Mouse (Mus musculus): ENCODE results near the gene Nrp1. TPM values are rescaled to one million over a fixed set of nuclear protein-coding genes. Genes with fewer than 3 reads are reported as not detected.

Gene Nrp1
- total RNA-seq, 2 experiments from 2014 or later = 93.6 to 103 TPM

DNA sequence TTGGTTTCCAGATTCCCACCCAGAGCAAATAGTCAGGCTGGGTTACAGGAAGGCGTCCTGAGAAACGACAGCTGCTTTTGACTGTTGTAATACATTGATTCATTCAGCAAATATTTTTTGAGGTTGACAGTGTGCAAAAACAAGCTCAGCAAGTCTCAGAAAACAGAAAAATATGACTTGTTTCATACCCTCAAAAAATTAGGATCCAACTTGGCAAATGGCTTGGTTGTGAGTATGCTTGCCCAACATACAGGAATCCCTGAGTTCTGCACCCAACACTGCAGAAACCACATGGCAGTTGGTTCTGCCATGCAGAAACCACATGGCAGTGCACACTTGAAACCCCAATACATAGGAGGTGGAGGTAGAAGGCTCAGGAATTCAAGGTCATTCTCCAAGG, 107.1 kb downstream of the Nrp1 start:
- no peak for DNase-seq

DNA sequence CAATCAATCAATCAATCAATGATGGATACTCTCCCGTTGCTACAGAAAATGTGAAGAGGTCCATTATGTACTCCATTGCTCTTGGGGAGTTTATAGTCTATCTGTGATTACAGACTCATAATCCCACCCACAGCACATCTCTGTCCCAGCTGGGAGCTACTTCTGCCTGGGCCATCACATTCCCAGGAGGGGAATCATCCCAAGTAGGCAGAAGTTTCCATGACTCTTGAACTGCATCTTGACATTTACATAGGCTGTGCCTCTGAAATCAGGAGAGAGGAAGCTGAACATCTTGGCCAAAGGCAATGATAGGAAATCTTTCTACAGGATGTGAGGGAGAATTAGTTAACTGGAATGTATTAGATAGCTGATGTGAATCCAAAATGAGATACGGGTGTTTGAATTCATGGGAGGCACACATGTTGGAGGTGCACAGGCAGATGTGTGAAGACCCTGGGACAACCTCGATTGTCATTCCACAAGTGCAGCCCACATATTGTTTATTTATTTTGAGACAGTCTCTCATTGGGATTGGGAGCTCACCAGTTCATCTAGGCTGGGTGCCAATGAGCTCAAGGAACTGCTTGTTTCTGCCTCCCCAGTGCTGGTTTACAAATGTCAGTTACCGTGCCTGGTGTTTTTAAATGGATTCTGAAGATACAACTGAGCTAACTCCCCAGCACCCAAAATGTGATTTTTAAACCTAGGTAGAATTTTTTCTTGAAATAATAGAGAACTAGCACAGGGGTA, 108.5 kb downstream of the Nrp1 start:
- no peak for DNase-seq

DNA sequence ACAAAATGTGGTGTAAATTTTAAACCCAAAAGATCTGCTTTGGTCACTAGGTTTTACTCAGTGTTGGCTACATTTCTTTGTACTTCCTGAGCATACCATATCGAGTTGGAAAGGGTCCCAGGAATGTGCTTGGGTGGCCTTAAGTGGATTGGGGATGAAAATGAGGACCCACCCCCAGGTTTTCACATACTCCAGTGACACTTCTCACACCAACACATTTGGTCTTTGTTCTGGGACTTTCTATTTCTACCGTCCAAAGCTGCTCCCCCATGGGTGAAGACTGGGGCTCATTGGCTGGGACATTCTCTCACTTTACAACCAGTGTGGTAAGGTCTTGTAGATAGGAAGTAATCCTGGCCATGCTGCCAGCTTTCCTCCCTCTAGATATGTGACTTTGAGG, 111.7 kb downstream of the Nrp1 start:
- DNase-seq = no peak

DNA sequence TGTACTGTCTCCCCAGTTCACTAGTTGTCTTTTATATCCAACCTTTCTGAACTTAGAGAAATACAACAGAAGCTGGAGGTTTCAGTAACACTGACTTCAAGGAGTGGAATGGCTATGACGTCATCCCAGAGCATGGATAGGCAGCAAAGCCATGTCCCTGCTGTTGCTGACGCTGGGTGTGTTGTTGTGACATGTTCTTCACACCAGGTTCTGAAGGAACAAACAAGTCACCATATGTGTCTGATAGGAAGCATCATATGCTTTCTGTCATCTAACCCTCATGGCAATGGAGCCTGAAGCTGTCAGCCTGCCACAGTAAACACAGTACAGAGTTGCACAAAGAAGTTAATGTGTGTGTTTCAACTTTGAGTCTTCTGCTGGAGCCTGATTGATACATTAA, 112.8 kb downstream of the Nrp1 start:
- DNase-seq = no peak

DNA sequence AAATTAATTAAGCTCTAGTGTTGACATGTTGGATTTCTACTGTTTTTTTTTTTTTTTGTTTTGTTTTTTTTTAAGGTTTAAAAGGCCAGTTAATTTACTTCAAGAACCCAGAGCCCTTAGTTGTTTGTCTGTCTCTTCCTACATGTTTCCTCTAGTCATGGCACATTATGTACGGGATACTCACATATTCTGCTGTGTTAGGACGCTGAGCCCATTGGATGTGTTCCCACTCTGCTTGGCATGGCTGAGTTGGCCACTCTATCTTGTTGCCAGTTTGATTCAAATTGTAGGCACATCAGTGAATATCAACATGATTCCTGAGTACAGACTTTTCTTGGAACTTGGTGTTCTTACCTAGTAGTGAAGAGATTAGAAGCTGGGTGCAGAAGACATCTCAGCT, 114.5 kb downstream of the Nrp1 start:
- DNase-seq = no peak

DNA sequence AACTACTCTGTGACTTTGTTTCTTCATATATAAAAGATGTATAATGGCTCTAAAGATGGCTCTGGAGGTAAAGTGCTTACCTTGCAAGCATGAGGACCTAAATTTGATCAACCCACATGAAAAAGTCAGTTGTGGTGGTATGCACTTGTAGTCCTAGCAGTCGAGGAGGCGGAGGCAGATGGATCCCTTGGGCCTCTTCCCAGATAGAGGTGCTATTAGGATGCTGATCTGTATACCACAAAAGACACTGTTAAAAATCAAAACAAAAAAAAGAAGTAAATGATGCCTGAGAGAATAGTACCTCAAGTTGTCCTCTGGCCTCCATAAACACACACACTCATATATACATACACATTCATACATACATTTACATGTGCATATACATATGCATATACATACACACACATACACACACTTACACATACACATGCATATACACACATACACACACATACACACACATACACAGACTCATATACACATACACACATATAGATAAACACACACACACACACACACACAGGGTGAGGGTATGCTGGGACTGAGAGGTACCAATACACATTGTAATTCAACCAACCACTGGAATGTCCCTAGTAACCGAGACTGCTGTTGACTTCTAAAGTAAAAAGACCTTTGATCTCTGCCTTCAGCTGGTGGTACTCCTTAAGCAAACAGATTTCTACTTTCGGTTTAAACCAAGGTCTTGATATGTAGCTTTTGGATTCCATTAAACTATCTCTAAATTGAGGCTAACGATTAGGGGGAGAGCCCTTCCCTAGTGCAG, 115.2 kb downstream of the Nrp1 start:
- no peak for DNase-seq

DNA sequence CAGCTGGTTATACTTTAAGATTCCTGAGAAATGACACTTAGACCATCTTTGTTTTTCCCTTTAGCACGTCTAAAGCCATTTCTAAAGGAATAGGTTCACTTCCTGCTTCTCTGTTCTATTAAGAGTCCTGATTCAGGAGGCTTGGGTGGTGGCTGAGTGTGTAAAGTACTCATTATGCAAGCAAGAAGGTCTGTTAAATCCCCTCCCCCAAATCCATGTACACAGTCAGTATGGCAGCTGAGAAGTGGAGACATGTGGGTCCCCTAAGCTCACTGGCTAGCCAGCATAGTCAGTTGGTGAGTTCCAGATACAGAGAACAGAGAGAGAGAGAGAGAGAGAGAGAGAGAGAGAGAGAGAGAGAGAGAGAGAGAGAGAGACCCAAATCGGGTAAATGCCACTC, 116.2 kb downstream of the Nrp1 start:
- DNase-seq = no peak

DNA sequence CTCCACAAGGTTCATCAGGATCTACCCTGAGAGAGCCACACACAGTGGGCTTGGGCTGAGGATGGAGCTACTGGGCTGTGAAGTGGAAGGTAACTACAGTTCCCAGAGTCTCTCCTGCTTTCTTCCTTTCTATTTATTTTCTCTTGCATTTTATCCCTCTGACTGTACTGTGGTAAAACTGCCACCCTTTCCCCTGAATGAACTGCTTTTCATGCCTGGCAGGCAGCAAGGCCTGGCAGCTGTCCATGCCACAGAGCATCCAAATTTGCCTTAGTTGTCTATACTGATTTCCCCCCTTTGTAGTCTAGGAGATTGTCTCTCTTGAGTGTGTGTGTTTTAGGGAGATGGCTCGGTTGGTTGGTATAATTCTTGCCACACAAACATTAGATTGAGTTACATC, 117.8 kb downstream of the Nrp1 start:
- no peak for DNase-seq

DNA sequence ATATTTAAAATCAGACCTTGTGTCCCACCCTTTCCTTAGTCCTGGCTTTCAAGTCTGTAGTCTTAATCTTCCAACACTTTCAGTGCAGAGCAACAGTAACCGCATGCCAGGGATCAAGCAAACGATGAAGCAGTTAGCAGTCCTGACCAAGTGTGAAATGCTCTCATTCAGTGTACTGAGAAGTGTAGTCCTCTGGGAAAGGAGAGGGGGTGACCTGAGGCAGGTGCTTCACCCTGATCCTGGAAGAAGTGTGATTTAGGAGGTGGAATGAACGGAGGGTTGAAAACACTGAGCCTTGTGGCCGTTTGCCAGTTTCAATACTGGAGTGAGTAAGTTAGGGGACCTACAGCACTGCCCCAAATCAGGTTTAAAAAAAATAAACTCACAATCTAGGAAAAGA, 119.6 kb downstream of the Nrp1 start:
- DNase-seq = no peak

DNA sequence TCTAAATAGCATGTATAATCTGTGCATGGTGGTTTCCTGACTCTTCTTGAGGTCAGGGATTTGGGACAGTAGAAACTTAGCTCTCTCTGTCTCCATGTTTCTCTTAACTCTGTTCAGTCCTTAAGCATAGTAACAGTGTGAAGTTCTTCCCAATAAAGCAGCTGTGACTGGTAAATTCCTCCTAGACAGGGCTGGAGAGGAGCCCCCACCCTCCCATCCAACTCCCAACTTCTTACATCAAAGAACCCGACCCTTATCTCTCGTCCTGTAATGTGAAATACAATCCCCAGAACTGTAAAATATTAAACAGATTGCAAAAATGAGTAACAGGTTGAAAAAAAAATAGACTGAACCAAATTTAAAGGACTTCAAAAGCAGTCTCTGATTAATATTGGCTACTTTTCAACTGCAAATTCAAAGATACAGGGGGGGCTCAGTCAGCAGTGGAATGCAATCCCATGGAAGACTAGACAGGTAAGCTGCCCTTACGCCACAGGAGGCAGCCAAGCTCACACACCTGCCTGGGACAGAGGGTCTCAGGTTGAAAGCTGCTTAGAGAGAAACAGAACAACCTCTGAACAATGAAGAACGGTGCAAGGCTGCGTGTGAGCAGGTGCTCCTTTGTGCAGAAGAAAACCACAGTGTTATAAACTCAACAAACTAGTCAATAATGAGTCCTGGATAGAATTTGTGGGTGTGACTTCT, 121.1 kb downstream of the Nrp1 start:
- no peak for DNase-seq

DNA sequence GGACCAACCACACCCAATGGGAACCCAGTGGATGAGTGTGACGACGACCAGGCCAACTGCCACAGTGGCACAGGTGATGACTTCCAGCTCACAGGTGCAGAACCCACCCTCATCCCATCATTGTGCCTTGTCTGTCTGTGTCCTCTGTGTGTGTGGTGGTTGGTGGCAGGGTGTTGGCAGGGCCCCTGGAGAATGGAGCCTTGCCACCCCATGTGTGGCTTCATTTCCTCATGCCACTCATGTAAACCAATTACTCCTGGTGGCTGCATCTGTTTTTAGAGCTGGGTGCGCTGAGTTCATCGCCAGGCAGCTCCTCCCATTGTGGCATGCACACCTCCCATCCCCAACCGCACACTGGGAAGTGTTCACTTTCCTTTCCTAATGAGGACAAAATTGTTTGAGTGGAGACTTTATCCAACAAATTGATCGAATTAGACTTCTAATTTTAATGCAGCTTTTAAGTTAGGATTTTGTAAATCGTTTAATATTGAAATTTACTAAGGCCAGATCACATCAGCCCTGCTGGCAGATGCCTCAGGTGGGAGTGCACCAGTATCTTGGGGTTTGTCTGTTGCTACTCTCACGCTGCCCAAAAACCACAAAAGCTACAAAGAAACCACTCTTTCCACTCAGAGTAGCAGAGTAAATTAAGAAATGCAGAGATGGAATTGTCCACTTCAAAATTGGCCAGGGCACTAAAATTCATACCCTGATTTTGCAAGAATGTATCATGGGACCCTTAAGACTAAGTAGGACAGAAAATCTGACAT, 122.7 kb downstream of the Nrp1 start:
- DNase-seq = no peak

DNA sequence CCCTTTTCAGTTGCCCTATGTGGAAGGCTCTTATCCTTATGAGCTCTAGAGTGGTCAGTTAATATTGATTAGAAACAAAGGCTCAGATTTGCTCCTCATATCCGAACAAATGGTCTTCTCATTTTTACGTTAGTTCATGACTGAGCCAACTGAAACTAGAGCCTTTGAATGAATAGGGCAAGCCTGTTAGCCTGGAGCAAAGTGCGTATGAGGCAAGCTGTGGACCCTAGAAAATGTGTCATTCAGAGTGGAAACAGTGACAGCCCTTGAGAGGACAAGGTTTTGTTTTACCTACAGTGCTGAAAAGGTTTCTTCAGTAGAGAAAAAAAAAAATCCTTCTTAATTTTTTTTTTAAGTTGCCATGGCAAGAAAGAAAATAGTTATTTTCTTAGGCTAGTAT, 124.9 kb downstream of the Nrp1 start:
- DNase-seq = no peak

DNA sequence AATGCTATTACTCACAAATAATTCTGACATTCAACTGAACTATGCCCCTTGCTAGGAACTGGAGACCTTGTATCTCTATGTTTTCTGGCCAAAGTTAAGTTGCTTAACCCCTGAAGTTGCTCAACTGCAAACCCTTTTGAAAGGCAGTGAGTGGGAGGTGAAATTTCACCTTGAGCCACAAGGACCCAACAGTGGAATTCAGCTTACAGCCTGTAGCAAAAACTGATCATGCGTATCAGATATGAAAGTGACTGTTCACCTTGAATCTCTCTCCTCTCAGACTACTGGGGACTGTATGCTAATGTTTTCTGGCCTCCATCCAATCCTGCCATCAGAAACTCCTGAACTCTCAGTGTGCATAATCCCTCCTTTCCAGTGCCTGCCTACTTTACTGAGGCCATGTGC, 126.3 kb downstream of the Nrp1 start:
- DNase-seq = peak; percentile 43 to 53

DNA sequence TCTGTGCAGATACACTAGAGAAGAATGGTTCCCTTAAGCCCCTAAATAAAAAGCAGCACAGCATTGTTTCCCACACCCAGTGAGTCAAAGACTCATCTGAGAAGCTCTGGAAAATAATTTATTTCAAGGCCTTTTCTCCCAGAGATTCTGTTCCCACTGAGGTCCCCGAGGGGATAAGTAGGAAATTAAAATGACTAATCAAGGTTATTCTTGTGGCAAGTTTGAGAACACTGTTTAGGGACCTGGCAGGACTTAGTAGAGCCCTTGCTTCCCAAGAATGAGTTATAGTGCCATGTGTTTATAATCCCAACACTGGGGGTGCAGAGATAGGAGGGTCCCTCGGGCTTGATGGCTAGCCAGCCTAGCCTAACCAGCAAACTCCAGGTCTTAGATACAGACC, 127.6 kb downstream of the Nrp1 start:
- DNase-seq = no peak

DNA sequence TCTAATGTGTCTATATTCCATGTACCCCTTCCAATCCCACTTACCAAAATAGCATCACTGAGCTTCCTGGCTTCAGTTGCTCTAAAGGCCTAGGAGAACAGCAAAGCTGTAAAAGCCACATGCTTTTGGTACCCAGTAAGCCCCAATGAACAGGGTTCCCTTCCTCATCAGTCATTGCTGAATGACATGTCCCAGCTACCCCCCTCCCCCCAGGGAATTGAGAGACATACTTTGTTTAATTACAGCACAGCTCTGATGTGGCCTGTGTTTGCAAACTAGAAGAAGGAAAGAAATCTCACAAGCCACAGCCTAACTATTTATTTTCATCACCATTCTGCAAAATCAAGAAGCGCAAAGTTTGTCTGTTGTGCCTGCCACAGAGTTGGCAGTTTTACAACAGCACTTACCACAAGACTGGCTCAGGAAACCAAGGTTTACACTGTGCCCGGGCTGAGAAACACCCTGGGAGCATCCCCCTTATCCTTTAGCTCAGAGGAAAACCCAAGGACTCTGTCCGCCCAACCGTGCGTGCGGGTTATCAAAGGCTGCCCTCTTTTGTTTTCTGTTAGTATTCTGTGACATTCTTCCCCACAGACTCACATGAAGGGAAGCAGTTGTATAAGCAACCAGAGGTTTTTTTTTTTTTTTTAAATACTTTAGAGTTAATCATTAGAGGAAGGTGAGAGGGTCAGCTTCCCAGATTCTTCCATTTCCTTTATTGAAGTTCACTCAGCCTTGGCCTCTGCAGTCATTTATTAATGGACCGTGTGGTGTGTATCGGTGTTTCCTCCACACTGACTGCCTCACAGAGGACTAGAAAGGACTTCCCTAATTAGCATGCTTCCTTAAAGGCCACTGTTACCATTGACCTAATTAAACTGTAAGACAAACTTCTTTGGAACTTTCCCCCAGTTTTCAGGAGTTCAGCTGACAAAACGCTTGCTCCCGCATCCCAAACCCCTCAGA, 129.8 kb downstream of the Nrp1 start:
- DNase-seq = peak; percentile 37 to 44

DNA sequence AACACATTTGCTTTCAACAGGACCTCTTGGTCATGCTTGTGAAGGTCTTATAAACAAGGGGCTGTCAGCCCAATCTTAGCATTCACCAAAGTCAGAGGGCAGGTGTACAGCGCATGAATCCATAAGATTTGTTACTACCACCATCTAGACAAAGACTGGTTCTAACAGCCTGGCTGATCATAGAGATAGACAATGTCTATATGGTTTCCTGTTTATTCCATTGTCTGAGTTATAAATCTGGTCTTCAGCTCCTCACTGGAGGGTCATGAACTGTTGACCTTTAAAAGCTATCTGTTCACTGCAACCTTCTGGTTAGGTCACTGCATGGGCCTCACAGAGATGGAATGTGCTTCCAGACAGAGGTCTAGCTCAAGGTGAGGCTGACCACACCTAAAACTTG, 130.9 kb downstream of the Nrp1 start:
- no peak for DNase-seq

DNA sequence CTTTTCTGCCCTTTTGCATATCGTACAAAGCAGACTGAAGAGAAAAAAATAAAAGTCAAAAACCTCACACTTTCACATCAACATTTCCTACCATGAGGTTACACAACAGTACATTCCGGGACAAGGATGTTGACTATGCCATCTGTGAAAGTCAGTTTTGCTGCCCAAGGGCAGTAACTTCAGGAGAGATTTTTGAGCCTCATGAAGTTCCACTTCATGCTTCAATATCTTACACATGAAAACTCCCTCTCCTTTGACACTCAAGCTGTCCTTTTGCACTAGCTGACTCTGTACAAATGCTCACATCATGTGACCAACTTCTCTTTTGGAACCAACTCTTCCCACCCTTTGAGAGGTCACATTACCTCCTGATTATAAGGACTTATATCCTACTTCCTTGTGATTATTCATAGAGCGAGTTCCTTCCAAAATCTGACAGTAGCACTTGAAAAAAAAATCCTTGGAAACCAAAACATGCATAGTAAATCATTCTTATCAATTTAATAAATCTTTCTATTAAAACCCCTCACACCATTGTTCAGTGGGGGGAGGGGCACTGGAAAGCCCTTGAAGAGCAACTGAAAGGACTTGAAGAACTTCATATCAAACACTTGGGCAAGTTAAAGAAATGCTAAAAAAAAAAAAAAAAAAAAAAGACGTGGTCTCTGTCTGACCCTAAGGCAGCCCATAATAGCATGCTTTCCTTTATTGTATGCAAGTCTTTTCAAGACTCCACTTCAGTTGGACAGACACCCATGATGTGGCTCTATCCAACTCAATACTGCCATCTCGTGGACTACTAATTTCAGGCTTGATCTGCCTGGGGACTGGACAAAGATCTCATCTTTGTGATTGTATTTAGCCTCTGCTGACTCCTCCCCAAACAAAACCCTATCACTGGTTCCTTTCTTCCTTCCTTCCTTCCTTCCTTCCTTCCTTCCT, 133.0 kb downstream of the Nrp1 start:
- DNase-seq = peak; percentile 61 to 74

DNA sequence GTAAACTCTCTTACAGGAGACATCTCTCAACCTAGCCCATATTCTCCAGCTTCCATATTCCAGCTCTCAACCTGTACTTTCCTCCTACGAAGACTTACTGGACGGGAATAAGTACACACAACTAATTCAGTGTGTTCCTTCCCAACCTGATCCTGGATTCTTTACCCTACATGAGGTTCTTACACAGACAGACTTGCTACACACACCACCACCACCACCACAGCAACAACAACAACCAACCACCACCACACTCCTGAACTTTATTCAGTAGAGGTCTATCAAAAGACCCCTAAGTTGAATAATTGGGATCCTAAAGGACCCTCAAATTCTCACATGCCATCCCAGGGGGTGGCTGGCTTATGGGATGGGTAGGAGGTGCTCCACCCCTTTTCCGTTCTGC, 135.4 kb downstream of the Nrp1 start:
- no peak for DNase-seq

DNA sequence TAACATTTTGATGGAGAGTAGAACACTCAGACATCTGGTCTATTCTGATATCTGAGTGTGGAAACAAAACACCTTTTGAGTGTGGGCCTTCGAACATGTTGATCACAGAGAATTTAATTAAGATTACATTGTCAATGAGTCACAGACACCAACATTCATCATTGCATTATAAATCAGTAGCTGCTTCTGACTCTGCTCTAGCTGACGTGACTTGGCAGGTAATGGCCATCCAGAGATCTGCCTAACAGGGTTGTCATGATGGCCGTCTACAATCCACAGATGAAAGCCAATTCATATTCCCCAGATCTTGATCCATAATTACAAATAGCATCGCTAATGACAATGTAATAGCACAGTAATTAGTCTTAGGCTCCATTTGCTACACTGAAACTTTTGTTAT, 140.4 kb downstream of the Nrp1 start:
- DNase-seq = no peak
